Mouse (Mus musculus): Measurements from ENCODE around the gene Igsf10. TPM values are rescaled to one million over a fixed set of nuclear protein-coding genes. Genes with fewer than 3 reads are reported as not detected.
"Not testable (repeated sequence)": the region's sequence is repeated elsewhere in the genome, so short reads cannot be mapped to it uniquely, and the experiment has no call there.

Gene Igsf10
- polyA plus RNA-seq (2015; fragmentation: Nextera tagmentation; extraction: Ambion mirVana) = 2.9 and 3.1 TPM in 2 replicates

GRCm38 (mm10) chr3:59344065-59344905 is at the start of gene Igsf10:
TSS of gene Igsf10 (minus strand) at chr3:59344394.
- peaks cover 10% of the 10 kb centered on the region for H3K4me1 ChIP-seq (ENCODE audit: control insufficient read depth, insufficient read depth, low read length)
- H3K4me3 ChIP-seq (ENCODE audit: low read depth, low read length) = peak within 1 kb of the TSS; percentile 77
- ATAC-seq = peak; percentile 97
- peak within 1 kb of the TSS; percentile 73 for H3K27ac ChIP-seq (ENCODE audit: low read length)
- no peaks in the 10 kb centered on the region for H3K36me3 ChIP-seq (ENCODE audit: control insufficient read depth, insufficient read depth, low read length)
- H3K27me3 ChIP-seq (ENCODE audit: control insufficient read depth, insufficient read depth, low read depth, low read length) = no peaks in the 10 kb centered on the region
- WGBS = 3% methylated on average over 22 of the region's 23 CpGs
- peak within 1 kb of the TSS; percentile 74 for H3K4me2 ChIP-seq (ENCODE audit: low read length)
- H3K9ac ChIP-seq (ENCODE audit: low read depth, low read length) = peak within 1 kb of the TSS; percentile 82
- H3K9me3 ChIP-seq (replicated peaks; ENCODE audit: control insufficient read depth, low read length, poor library complexity, severe bottlenecking) = no peaks in the 10 kb centered on the region

DNA sequence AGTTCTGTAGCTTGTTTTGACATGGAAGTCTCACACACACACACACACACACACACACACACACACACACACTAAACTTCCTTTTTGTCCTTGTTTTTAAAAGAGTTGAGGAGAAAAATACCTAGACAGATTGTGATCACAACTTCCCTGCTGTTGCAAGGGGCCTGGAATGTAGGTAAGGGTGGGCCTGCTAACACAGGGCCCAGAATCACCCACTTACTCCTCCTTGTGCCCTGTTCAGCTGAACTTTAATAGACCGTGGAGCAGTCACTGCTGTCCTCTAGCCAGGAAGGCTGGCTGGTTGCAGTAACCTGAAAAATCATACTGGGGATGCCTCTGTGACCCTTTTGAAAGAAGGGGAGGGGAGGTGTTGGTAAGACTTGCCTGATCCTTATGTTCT is 41.4 kb upstream of the Igsf10 start:
- no peaks in the 10 kb centered on the region for H3K9me3 ChIP-seq (replicated peaks; ENCODE audit: control insufficient read depth, low read length, poor library complexity, severe bottlenecking)
- no peaks in the 10 kb centered on the region for H3K27me3 ChIP-seq (ENCODE audit: control insufficient read depth, insufficient read depth, low read depth, low read length)
- no peak for ATAC-seq
- H3K4me1 ChIP-seq (ENCODE audit: control insufficient read depth, insufficient read depth, low read length) = no peaks in the 10 kb centered on the region
- no peaks in the 10 kb centered on the region for H3K36me3 ChIP-seq (ENCODE audit: control insufficient read depth, insufficient read depth, low read length)
- H3K4me2 ChIP-seq (ENCODE audit: low read length) = no peak overlapping the region
- no peak overlapping the region for H3K9ac ChIP-seq (ENCODE audit: low read depth, low read length)
- H3K27ac ChIP-seq (ENCODE audit: low read length) = no peak overlapping the region
- no peak overlapping the region for H3K4me3 ChIP-seq (ENCODE audit: low read depth, low read length)
- 86% methylated on average over 1 of the region's 1 CpGs for WGBS

GRCm38 (mm10) chr3:59385000-59385399 is 40.8 kb upstream of the Igsf10 start:
- no peak for ATAC-seq
- 89% methylated on average over 3 of the region's 3 CpGs for WGBS
- Histone ChIP-seq H3K27ac (ENCODE audit: low read length) (no peak overlapping the region), H3K9me3 (replicated peaks; ENCODE audit: control insufficient read depth, low read length, poor library complexity, severe bottlenecking) (no peaks in the 10 kb centered on the region), H3K9ac (ENCODE audit: low read depth, low read length) (no peak overlapping the region), H3K4me1 (ENCODE audit: control insufficient read depth, insufficient read depth, low read length) (no peaks in the 10 kb centered on the region), H3K27me3 (ENCODE audit: control insufficient read depth, insufficient read depth, low read depth, low read length) (no peaks in the 10 kb centered on the region), H3K4me3 (ENCODE audit: low read depth, low read length) (no peak overlapping the region), H3K36me3 (ENCODE audit: control insufficient read depth, insufficient read depth, low read length) (no peaks in the 10 kb centered on the region), H3K4me2 (ENCODE audit: low read length) (no peak overlapping the region)

DNA sequence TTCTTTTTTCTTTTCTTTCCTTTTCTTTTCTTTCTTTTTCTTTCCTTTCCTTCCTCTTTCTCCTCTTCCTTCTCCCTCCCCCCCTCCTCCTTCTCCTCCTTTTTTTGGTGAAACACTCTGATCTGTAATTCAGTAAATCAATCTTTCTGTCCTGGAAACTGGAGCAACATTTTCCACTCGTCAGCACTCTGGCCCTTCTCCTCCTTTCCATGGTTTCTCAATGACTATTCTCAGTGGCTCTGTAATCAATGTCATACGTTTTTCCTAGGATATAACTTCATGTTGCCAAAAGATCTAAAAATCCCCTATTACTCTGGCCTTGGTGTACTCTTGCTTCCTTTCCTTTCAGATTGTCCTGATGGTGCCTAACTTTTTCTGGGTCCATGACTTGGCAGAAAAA is 40.1 kb upstream of the Igsf10 start:
- no peak overlapping the region for H3K4me3 ChIP-seq (ENCODE audit: low read depth, low read length)
- 70% methylated on average over 2 of the region's 2 CpGs for WGBS
- H3K4me2 ChIP-seq (ENCODE audit: low read length) = no peak overlapping the region
- no peak overlapping the region for H3K27ac ChIP-seq (ENCODE audit: low read length)
- ATAC-seq = no peak
- no peaks in the 10 kb centered on the region for H3K4me1 ChIP-seq (ENCODE audit: control insufficient read depth, insufficient read depth, low read length)
- no peak overlapping the region for H3K9ac ChIP-seq (ENCODE audit: low read depth, low read length)
- H3K36me3 ChIP-seq (ENCODE audit: control insufficient read depth, insufficient read depth, low read length) = no peaks in the 10 kb centered on the region
- no peaks in the 10 kb centered on the region for H3K9me3 ChIP-seq (replicated peaks; ENCODE audit: control insufficient read depth, low read length, poor library complexity, severe bottlenecking)
- H3K27me3 ChIP-seq (ENCODE audit: control insufficient read depth, insufficient read depth, low read depth, low read length) = no peaks in the 10 kb centered on the region

GRCm38 (mm10) chr3:59378791-59379190 is 34.6 kb upstream of the Igsf10 start:
- not testable (repeated sequence) for H3K9me3 ChIP-seq (replicated peaks; ENCODE audit: control insufficient read depth, low read length, poor library complexity, severe bottlenecking); H3K27ac ChIP-seq (ENCODE audit: low read length); H3K36me3 ChIP-seq (ENCODE audit: control insufficient read depth, insufficient read depth, low read length); H3K27me3 ChIP-seq (ENCODE audit: control insufficient read depth, insufficient read depth, low read depth, low read length); ATAC-seq; H3K4me2 ChIP-seq (ENCODE audit: low read length); H3K4me3 ChIP-seq (ENCODE audit: low read depth, low read length); H3K9ac ChIP-seq (ENCODE audit: low read depth, low read length); H3K4me1 ChIP-seq (ENCODE audit: control insufficient read depth, insufficient read depth, low read length)
- WGBS = 91% methylated on average over 1 of the region's 1 CpGs

GRCm38 (mm10) chr3:59361895-59362294 is 17.7 kb upstream of the Igsf10 start:
- H3K27me3 ChIP-seq (ENCODE audit: control insufficient read depth, insufficient read depth, low read depth, low read length) = no peaks in the 10 kb centered on the region
- no peaks in the 10 kb centered on the region for H3K4me1 ChIP-seq (ENCODE audit: control insufficient read depth, insufficient read depth, low read length)
- H3K4me2 ChIP-seq (ENCODE audit: low read length) = no peak overlapping the region
- H3K36me3 ChIP-seq (ENCODE audit: control insufficient read depth, insufficient read depth, low read length) = no peaks in the 10 kb centered on the region
- no peak for ATAC-seq
- H3K4me3 ChIP-seq (ENCODE audit: low read depth, low read length) = no peak overlapping the region
- no peaks in the 10 kb centered on the region for H3K9me3 ChIP-seq (replicated peaks; ENCODE audit: control insufficient read depth, low read length, poor library complexity, severe bottlenecking)
- 92% methylated on average over 1 of the region's 1 CpGs for WGBS
- H3K27ac ChIP-seq (ENCODE audit: low read length) = no peak overlapping the region
- no peak overlapping the region for H3K9ac ChIP-seq (ENCODE audit: low read depth, low read length)

GRCm38 (mm10) chr3:59360102-59360501 is 15.9 kb upstream of the Igsf10 start:
- Histone ChIP-seq H3K4me1 (ENCODE audit: control insufficient read depth, insufficient read depth, low read length) (no peaks in the 10 kb centered on the region), H3K27me3 (ENCODE audit: control insufficient read depth, insufficient read depth, low read depth, low read length) (no peaks in the 10 kb centered on the region)
- no peak for ATAC-seq

GRCm38 (mm10) chr3:59354156-59354555 is 10.0 kb upstream of the Igsf10 start:
- no peaks in the 10 kb centered on the region for H3K27me3 ChIP-seq (ENCODE audit: control insufficient read depth, insufficient read depth, low read depth, low read length)
- WGBS = 96% methylated on average over 3 of the region's 3 CpGs
- ATAC-seq = no peak

More at GRCm38 (mm10) chr3:59360102-59360501, 15.9 kb upstream of the Igsf10 start:
- H3K27ac ChIP-seq (ENCODE audit: low read length) = no peak overlapping the region
- no peak overlapping the region for H3K4me2 ChIP-seq (ENCODE audit: low read length)
- no peaks in the 10 kb centered on the region for H3K9me3 ChIP-seq (replicated peaks; ENCODE audit: control insufficient read depth, low read length, poor library complexity, severe bottlenecking)
- no peak overlapping the region for H3K4me3 ChIP-seq (ENCODE audit: low read depth, low read length)
- no peaks in the 10 kb centered on the region for H3K36me3 ChIP-seq (ENCODE audit: control insufficient read depth, insufficient read depth, low read length)
- H3K9ac ChIP-seq (ENCODE audit: low read depth, low read length) = no peak overlapping the region

DNA sequence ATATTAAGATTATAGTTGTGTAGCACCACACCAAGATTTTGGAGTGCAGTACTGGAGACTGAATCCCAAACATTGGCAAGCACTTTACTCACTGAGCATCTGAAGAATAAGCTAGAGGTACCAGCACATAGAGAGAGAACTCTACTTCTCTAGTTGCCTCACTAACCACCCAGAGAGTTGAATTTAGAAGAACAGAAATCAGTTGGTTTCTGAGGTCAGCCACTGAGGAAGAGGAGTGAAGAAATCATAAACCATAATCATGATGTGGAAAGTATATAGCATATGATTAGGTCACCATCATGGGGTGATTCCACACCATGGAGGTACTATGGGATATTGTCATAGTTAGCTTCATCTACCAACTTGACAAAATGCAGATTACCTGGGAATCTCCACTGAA is 7.6 kb upstream of the Igsf10 start:
- no peak overlapping the region for H3K27ac ChIP-seq (ENCODE audit: low read length)
- no peaks in the 10 kb centered on the region for H3K4me1 ChIP-seq (ENCODE audit: control insufficient read depth, insufficient read depth, low read length)
- no peak overlapping the region for H3K9ac ChIP-seq (ENCODE audit: low read depth, low read length)
- ATAC-seq = no peak
- H3K36me3 ChIP-seq (ENCODE audit: control insufficient read depth, insufficient read depth, low read length) = no peaks in the 10 kb centered on the region
- no peak overlapping the region for H3K4me3 ChIP-seq (ENCODE audit: low read depth, low read length)
- no peaks in the 10 kb centered on the region for H3K9me3 ChIP-seq (replicated peaks; ENCODE audit: control insufficient read depth, low read length, poor library complexity, severe bottlenecking)
- no peak overlapping the region for H3K4me2 ChIP-seq (ENCODE audit: low read length)
- no peaks in the 10 kb centered on the region for H3K27me3 ChIP-seq (ENCODE audit: control insufficient read depth, insufficient read depth, low read depth, low read length)

More at GRCm38 (mm10) chr3:59354156-59354555, 10.0 kb upstream of the Igsf10 start:
- Histone ChIP-seq H3K9ac (ENCODE audit: low read depth, low read length) (no peak overlapping the region), H3K4me1 (ENCODE audit: control insufficient read depth, insufficient read depth, low read length) (no peaks in the 10 kb centered on the region), H3K9me3 (replicated peaks; ENCODE audit: control insufficient read depth, low read length, poor library complexity, severe bottlenecking) (no peaks in the 10 kb centered on the region), H3K4me3 (ENCODE audit: low read depth, low read length) (no peak overlapping the region), H3K27ac (ENCODE audit: low read length) (no peak overlapping the region), H3K36me3 (ENCODE audit: control insufficient read depth, insufficient read depth, low read length) (no peaks in the 10 kb centered on the region), H3K4me2 (ENCODE audit: low read length) (no peak overlapping the region)

Data from midbrain, embryonic 16.5 days (tissue).